Mouse (Mus musculus): ENCODE data around the gene Scn8a.

GRCm38 (mm10) chr15:101093988-101094387 is 224.3 kb downstream of the Scn8a start:
- TF ChIP-seq CTCF (IDR thresholded peaks at IDR 0.05; ENCODE audit: low read depth) (no peak), EP300 (IDR thresholded peaks at IDR 0.05; ENCODE audit: low read depth) (no peak)
